Mouse (Mus musculus): ENCODE measurements around the gene Mta3.
A peak's percentile ranks its signal among the peaks of the same experiment; 100 is the strongest.

Mta3 gene

GRCm38 (mm10) chr17:83706116-83706593 lies at the start of gene Mta3:
Gene Mta3 (plus strand): TSS chr17:83706163.
- DNase-seq (ENCODE audit: low spot score in 2 of 2): peak; percentile 66 to 74

- DNase-seq (ENCODE audit: low spot score in 2 of 2): no peak
Observed at GRCm38 (mm10) chr17:83657375-83657774, 48.6 kb upstream of the Mta3 start.

- no peak for DNase-seq (ENCODE audit: low spot score in 2 of 2)
Observed at GRCm38 (mm10) chr17:83658943-83659342, 47.0 kb upstream of the Mta3 start.

- no peak for DNase-seq (ENCODE audit: low spot score in 2 of 2)
Observed at GRCm38 (mm10) chr17:83664761-83665160, 41.2 kb upstream of the Mta3 start.

- no peak for DNase-seq (ENCODE audit: low spot score in 2 of 2)
Observed at GRCm38 (mm10) chr17:83666597-83667287, 39.2 kb upstream of the Mta3 start.

GRCm38 (mm10) chr17:83667934-83668690 lies 37.9 kb upstream of the Mta3 start:
- DNase-seq (ENCODE audit: low spot score in 2 of 2): no peak

- no peak for DNase-seq (ENCODE audit: low spot score in 2 of 2)
Observed at GRCm38 (mm10) chr17:83672685-83673084, 33.3 kb upstream of the Mta3 start.

- DNase-seq (ENCODE audit: low spot score in 2 of 2): no peak
Observed at GRCm38 (mm10) chr17:83677370-83677769, 28.6 kb upstream of the Mta3 start.

- no peak for DNase-seq (ENCODE audit: low spot score in 2 of 2)
Observed at GRCm38 (mm10) chr17:83681977-83682376, 24.0 kb upstream of the Mta3 start.

- DNase-seq (ENCODE audit: low spot score in 2 of 2): no peak
Observed at GRCm38 (mm10) chr17:83684475-83684874, 21.5 kb upstream of the Mta3 start.

- DNase-seq (ENCODE audit: low spot score in 2 of 2): no peak
Observed at GRCm38 (mm10) chr17:83690418-83690817, 15.5 kb upstream of the Mta3 start.

- no peak for DNase-seq (ENCODE audit: low spot score in 2 of 2)
Observed at GRCm38 (mm10) chr17:83691379-83691778, 14.6 kb upstream of the Mta3 start.

GRCm38 (mm10) chr17:83693941-83694340 lies 12.0 kb upstream of the Mta3 start:
- no peak for DNase-seq (ENCODE audit: low spot score in 2 of 2)

GRCm38 (mm10) chr17:83695785-83696184 lies 10.2 kb upstream of the Mta3 start:
- peak; percentile 19 to 30 for DNase-seq (ENCODE audit: low spot score in 2 of 2)

GRCm38 (mm10) chr17:83699062-83699724 lies 6.8 kb upstream of the Mta3 start:
- no peak for DNase-seq (ENCODE audit: low spot score in 2 of 2)

- no peak for DNase-seq (ENCODE audit: low spot score in 2 of 2)
Observed at GRCm38 (mm10) chr17:83700125-83700524, 5.8 kb upstream of the Mta3 start.

GRCm38 (mm10) chr17:83704469-83704868 lies 1.5 kb upstream of the Mta3 start:
- DNase-seq (ENCODE audit: low spot score in 2 of 2): no peak

GRCm38 (mm10) chr17:83705352-83706115 lies 429 bp upstream of the Mta3 start:
- peak; percentile 37 to 55 for DNase-seq (ENCODE audit: low spot score in 2 of 2)

- peak in 1 of 2 experiments; percentile 24 for DNase-seq (ENCODE audit: low spot score in 2 of 2)
Observed at GRCm38 (mm10) chr17:83706594-83707126, 697 bp downstream of the Mta3 start.

GRCm38 (mm10) chr17:83707372-83707771 lies 1.4 kb downstream of the Mta3 start:
- no peak for DNase-seq (ENCODE audit: low spot score in 2 of 2)

GRCm38 (mm10) chr17:83707846-83708245 lies 1.9 kb downstream of the Mta3 start:
- no peak for DNase-seq (ENCODE audit: low spot score in 2 of 2)

Measured in spleen, postnatal 14 days (tissue).